Mouse (Mus musculus) macrophage (primary cell): Measurements from ENCODE around the gene R3hdm2. TPM values are rescaled to one million over a fixed set of nuclear protein-coding genes. Genes with fewer than 3 reads are reported as not detected.

Experiments used
- H3K27ac ChIP-seq: fragments of 350-480 bp; formaldehyde crosslinking; 2 replicates; pipeline ENCODE4 v1.9.0; 2021
- H3K36me3 ChIP-seq: fragments of 350-480 bp; formaldehyde crosslinking; 2 replicates; pipeline ENCODE4 v1.9.0; 2021; ENCODE audit errors: inconsistent target
- H3K4me3 ChIP-seq: fragments of 350-480 bp; formaldehyde crosslinking; 2 replicates; pipeline ENCODE4 v1.9.0; 2021; ENCODE audit errors: inconsistent target
- H3K79me2 ChIP-seq: fragments of 350-480 bp; formaldehyde crosslinking; 2 replicates; pipeline ENCODE4 v1.9.0; 2021; ENCODE audit errors: inconsistent target
- WGBS: methylation state at CpG from one replicate; pipeline ENCODE4 v1.1.7; 2026; ENCODE audit warnings: inconsistent platforms; ENCODE audit not compliant: missing documents; 5-methylcytosine and 5-hydroxymethylcytosine counted together
- polyA plus RNA-seq: library from polyadenylated mRNA; stranded (reverse); fragments of 250-400 nt; gene quantifications from 3 replicates; pipeline ENCODE4 v1.2.4, GENCODE M21; 2018; ENCODE audit warnings: inconsistent platforms

R3hdm2 gene
- polyA plus RNA-seq, 1 experiment from 2014 or later: 168 TPM

DNA sequence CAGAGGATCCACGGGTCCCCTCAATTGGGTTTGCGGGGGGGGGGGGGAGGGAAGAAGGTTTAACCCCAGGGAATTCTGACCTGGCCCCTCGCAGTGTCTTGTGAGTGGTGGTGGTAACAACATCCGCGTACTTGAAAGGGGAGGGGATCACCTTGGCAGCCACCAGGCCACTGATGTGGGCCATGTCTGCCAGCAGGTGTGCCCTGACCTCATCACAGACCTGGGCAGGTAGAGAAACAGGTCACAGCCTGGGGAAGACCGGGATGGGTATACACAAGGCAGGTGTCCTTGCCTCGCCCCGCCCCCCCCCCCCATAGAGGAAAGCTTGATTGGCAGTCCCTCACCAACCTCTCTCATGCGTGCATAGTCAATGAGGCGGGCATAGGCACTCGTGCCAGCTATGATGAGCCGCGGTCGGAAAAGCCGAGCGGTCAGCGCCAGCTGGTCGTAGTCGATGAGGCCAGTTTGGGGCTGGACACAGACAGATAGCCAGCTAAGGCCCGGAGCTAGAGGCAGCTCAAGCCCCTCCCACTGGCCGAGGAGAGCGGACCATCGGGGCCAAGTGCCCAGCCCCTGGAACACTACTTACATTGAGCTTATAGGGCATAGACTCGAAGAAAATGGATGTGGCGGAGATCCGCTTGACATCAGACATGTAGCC lies 139.0 kb downstream of the R3hdm2 start:
- Histone ChIP-seq H3K27ac (no peak overlapping the region), H3K79me2 (no peaks in the 10 kb centered on the region), H3K4me3 (no peak overlapping the region), H3K36me3 (no peaks in the 10 kb centered on the region; the same call in 1 of the 2 replicates)
- WGBS: 96% methylated on average over 24 of the region's 26 CpGs

DNA sequence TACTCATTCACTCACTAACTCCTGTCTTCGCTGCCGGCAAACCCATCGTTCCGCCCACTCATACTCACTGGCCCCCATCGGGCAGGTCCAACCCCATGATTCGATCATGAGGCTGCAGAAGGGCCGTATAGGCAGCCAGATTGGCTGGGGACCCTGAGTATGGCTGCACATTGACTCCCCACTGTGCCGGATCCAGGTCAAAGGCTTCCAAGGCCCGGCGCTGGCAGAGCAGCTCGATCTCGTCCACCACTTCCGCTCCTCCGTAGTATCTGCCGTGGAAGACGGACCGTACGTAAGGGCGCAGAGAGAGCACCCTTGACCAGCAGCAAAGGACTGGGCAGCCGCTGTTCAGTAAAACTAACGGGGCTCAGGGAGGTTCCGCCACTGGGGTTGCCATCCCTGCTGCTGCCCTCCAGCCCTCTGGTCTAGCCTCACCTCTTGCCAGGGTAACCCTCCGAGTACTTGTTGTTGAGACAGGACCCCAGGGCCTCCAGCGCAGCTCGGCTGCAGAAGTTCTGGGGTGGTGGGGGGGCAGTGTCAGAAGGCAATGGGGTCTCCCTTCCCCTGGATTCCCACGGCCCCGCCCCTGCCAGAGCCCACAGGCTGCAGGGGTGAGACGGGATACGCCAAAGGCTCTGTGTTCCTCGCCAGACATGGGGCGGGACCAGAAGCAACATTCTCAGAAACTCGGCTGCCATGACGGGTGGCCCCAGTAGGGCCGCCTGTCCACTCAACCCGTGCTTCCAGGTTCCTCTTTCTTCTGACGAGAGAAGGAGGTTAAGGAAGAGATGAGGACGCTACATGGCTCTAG lies 140.0 kb downstream of the R3hdm2 start:
- WGBS: 91% methylated on average over 37 of the region's 37 CpGs
- no peaks in the 10 kb centered on the region; the same call in 1 of the 2 replicates for H3K36me3 ChIP-seq

GRCm38 (mm10) chr10:127520714-127521357 lies 140.7 kb downstream of the R3hdm2 start:
- Histone ChIP-seq H3K36me3 (no peaks in the 10 kb centered on the region; the same call in 1 of the 2 replicates), H3K79me2 (no peaks in the 10 kb centered on the region), H3K4me3 (peak overlapping the region; percentile 68), H3K27ac (no peak overlapping the region)
- 97% methylated on average over 20 of the region's 20 CpGs for WGBS

More for the DNA sequence above, 140.0 kb downstream of the R3hdm2 start:
- Histone ChIP-seq H3K27ac (no peak overlapping the region), H3K4me3 (no peak overlapping the region), H3K79me2 (no peaks in the 10 kb centered on the region)

DNA sequence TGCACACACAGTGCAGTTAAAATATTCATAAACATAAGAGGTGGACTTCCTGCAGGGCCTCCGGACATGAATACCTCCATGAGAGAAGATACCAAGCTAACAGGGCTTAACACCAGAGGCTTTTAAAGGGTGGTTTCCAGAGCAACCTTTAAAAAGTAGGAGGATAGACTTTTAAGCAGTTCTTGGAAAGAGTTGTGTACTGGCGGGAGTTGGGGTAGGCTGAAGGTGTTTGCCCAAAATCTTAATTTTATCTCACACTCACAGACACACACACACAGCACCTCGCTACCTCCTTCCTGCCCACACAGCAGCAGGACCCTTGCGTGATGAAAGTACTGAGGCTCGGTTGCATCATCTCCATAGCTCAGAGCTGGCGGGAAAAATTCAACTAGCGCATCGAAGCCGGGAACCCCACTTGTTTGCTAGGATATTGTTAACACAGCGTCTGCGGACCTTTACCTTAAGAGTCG lies 141.5 kb downstream of the R3hdm2 start:
- Histone ChIP-seq H3K4me3 (peak overlapping the region; percentile 68), H3K79me2 (no peaks in the 10 kb centered on the region), H3K36me3 (no peaks in the 10 kb centered on the region; the same call in 1 of the 2 replicates), H3K27ac (peak overlapping the region; percentile 42)
- 4% methylated on average over 12 of the region's 12 CpGs for WGBS

DNA sequence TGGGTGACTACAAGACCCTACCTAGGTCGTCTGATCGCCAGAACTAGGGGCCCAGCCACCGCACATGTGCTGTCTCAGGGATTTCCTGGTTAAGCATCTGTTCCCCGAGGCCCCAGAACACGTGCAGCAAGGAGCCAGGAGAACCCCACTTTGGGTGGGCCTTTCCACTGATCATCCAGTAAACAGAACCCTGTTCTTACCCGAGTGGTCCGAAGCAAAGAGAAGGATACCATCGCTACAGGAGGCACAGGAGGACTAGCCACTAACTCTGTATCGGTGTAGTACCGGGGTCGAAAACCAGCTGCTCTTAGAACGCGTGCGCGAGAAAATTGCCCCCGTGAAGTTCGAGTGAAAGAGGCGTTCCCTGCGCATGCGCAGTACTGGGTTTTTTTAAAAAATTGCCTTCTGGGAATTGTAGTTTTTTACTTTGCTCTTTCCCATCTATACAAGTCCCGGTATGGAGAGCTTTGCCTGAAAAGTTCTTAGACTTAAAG lies 142.0 kb downstream of the R3hdm2 start, which contains the start of gene Shmt2:
TSS of gene Shmt2 (minus strand) at position 357 of the 494 bp plus-strand sequence.
- peak within 1 kb of the TSS; percentile 42 for H3K27ac ChIP-seq
- peak within 1 kb of the TSS; percentile 68 for H3K4me3 ChIP-seq
- H3K36me3 ChIP-seq: no peaks in the 10 kb centered on the region; the same call in 1 of the 2 replicates
- under 1% methylated on average over 21 of the region's 21 CpGs for WGBS
- no peaks in the 10 kb centered on the region for H3K79me2 ChIP-seq

DNA sequence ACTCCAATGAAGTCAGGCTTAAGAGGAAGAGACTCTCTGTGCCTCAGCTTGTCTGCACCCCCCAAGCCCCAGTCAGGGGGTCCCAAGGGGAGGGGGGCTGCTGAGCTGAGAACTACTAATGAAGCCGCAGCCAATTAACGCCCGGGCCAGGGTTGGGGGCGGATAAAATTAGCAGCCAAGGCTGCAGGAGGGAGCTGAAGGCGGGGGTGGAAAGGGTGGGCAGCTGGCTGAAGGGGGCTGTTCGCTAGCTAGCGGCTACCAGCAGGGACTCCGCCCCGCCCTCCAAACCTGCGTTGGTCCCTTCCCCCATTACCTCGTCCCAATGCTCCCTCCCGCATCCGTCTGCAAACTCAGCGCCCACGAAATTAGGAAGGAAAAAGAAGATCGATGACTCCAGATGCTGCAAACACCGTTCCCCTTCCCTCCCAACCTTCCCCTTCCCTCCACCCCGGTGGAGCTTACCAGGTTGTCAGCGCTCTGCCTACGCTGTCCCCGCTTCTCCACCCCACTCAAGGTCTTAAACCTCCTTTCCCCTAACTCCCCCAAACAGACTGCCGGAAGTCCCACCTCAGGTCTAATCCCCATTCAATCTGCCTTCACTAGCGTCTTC lies 144.6 kb downstream of the R3hdm2 start:
- Histone ChIP-seq H3K36me3 (no peaks in the 10 kb centered on the region), H3K27ac (no peak overlapping the region), H3K4me3 (no peak overlapping the region), H3K79me2 (no peaks in the 10 kb centered on the region)
- WGBS: 21% methylated on average over 19 of the region's 23 CpGs

- H3K36me3 ChIP-seq: no peaks in the 10 kb centered on the region
- H3K4me3 ChIP-seq: no peak overlapping the region
- H3K79me2 ChIP-seq: no peaks in the 10 kb centered on the region
- WGBS: 4% methylated on average over 26 of the region's 26 CpGs
- no peak overlapping the region for H3K27ac ChIP-seq
Measured at GRCm38 (mm10) chr10:127526048-127526447, 145.9 kb downstream of the R3hdm2 start.

- H3K27ac ChIP-seq: no peak overlapping the region
- WGBS: under 1% methylated on average over 26 of the region's 26 CpGs
- no peaks in the 10 kb centered on the region for H3K79me2 ChIP-seq
- H3K4me3 ChIP-seq: no peak overlapping the region
- H3K36me3 ChIP-seq: no peaks in the 10 kb centered on the region
Measured at GRCm38 (mm10) chr10:127526681-127527080, 146.6 kb downstream of the R3hdm2 start.

GRCm38 (mm10) chr10:127527481-127527880 lies 147.4 kb downstream of the R3hdm2 start:
- no peak overlapping the region for H3K4me3 ChIP-seq
- H3K79me2 ChIP-seq: no peaks in the 10 kb centered on the region
- no peaks in the 10 kb centered on the region for H3K36me3 ChIP-seq
- H3K27ac ChIP-seq: no peak overlapping the region
- WGBS: 14% methylated on average over 17 of the region's 17 CpGs

DNA sequence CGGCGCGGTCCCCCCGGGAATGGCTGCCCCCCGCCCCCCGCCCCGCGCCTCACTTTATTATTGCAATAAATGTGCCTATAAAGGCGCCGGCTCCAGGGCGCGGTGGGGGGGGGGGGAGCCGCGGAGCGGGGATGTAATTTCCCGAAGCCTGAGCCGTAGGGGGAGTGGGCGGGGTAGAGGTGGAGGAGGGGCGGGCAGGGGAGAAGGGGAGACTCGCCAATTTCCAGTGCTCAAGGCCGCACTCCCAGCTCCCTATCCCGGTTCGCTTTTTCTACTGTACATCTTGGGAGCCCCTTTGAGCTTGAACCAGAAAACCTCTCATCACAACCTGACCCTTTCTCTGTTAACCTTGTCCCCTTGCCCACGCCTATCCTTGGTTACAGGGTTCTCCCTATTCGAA lies 150.8 kb downstream of the R3hdm2 start:
- Histone ChIP-seq H3K36me3 (no peaks in the 10 kb centered on the region), H3K79me2 (no peaks in the 10 kb centered on the region), H3K27ac (no peak overlapping the region), H3K4me3 (no peak overlapping the region)
- 8% methylated on average over 7 of the region's 25 CpGs for WGBS

DNA sequence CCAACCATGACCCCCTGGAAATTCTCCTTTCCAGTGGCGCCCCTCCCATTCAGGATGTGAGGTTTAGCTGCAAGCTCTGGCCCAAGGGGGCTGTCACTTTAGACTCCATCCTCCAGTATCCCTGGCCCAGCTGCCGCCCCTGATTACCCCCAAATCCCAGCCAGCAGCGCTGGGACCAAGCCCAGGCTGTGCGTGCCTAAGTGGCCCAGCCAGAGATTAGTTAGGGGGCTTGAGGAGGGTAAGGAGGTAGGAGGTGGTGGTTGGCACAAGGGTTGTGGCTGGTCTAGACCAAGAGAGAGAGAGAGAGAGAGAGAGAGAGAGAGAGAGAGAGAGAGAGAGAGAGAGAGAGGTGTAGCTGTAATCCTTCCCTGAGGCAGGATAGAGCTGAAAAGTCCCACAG lies 151.4 kb downstream of the R3hdm2 start:
- Histone ChIP-seq H3K36me3 (no peaks in the 10 kb centered on the region), H3K4me3 (no peak overlapping the region), H3K79me2 (no peaks in the 10 kb centered on the region), H3K27ac (no peak overlapping the region)
- 11% methylated on average over 4 of the region's 4 CpGs for WGBS

DNA sequence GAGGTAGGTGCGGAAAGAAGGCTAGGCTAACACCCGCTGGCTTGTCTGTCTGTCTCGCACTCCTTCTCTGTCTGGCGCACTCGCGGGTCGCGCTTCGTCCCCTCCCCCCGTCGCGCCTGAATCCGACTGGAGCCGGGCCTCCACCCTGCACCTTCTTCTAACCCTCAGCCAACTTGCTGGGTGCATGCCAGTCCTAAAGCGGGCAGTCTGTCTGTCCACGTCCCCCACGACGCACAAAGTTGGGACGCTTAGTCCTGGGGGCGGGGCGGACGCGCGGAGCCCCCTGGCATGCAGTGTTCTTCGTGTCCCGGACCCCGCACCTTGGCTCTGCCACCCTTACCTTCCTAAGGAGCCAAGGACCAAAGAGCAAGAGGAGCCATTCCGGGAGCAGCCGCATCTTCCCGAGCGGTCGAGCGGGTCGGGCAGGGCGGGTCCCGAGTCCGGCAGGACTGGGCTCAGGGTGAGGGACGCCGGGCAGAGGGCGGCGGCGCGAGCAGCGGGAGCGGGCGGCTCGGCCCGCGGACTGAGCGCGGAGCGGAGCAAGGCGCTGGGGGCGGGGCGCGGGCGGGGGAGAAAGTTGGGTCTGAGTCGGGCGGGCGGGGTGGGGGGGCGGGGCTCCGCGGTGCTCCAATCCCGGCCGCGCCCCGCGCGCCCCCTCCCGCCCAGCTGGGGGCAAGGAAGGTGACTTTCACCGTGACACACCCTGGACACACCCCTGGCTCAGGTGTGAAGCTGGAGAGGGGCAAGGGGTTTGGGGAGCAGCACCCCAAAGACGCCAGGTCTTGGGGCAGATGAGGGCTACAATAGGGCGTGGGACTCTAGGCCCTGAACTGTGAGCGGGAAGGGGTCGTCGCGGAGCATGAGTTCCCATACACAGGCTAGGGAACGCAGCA lies 154.2 kb downstream of the R3hdm2 start, which contains the start of gene Nxph4:
TSS of gene Nxph4 (minus strand) at position 524 of the 893 bp plus-strand sequence.
- H3K4me3 ChIP-seq: no peak within 1 kb of the TSS

DNA sequence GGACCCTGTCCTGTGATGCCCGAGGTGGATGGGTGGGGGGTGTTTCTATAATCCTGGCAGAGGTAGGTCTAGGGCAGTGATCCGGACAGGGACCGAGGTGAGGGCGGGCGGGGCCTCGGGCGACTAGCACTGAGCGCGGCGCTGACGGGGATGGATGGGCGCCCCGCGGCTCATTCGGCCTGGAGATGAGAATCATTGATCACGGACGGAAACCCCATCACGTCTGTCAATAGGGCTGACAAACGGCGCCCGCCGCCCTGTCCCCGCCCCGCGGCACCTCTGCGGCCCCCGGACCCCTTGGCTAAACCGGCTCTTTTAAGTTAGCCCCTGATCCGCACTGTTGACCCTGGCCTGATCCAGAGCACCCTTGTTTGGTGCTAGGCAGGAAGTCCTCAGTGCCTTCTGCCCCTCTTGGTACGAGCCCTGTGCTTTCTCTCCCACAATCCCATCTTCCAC lies 154.8 kb downstream of the R3hdm2 start:
- H3K36me3 ChIP-seq: peaks cover 19% of the 10 kb centered on the region; the same call in 1 of the 2 replicates
- H3K79me2 ChIP-seq: no peaks in the 10 kb centered on the region
- WGBS: 7% methylated on average over 29 of the region's 30 CpGs
- no peak overlapping the region for H3K27ac ChIP-seq
- H3K4me3 ChIP-seq: no peak overlapping the region

More for the DNA sequence above, 154.2 kb downstream of the R3hdm2 start, which contains the start of gene Nxph4:
- no peaks in the 10 kb centered on the region for H3K79me2 ChIP-seq
- WGBS: 3% methylated on average over 46 of the region's 78 CpGs
- no peak within 1 kb of the TSS for H3K27ac ChIP-seq
- H3K36me3 ChIP-seq: peaks cover 12% of the 10 kb centered on the region; the same call in 1 of the 2 replicates
